Mouse (Mus musculus) embryonic facial prominence, embryonic 12.5 days (tissue): ENCODE measurements at regions not wholly inside any gene's neighbourhood (a gene's known extent, or its start where the extent isn't known, plus 50 kb on each side); places are given as distances from the start of the nearest gene placed in this dataset.

Source experiments
- ATAC-seq: fragments of 200-750 bp; cut with Nextera tagmentation; 2 replicates; pipeline ENCODE4 v1.8.0; 2017; ENCODE audit not compliant: insufficient number of reproducible peaks, insufficient read depth, low FRiP score, low TSS enrichment
- H3K27ac ChIP-seq: fragments of 300-500 bp; sonication (generic); 2 replicates; pipeline ENCODE4 v1.5.1; 2016; ENCODE audit warnings: mild to moderate bottlenecking
- H3K27me3 ChIP-seq: fragments of 300-500 bp; sonication (generic); 2 replicates; pipeline ENCODE4 v1.6.1; 2016; ENCODE audit warnings: mild to moderate bottlenecking, moderate library complexity
- H3K36me3 ChIP-seq: fragments of 300-500 bp; sonication (generic); 2 replicates; pipeline ENCODE4 v1.6.1; 2016; ENCODE audit warnings: mild to moderate bottlenecking
- H3K4me1 ChIP-seq: fragments of 300-500 bp; sonication (generic); 2 replicates; pipeline ENCODE4 v1.6.1; 2016
- H3K4me2 ChIP-seq: fragments of 300-500 bp; sonication (generic); replicated peaks from 2 replicates; pipeline ENCODE4 v1.6.1; 2016; ENCODE audit warnings: mild to moderate bottlenecking, moderate library complexity
- H3K4me3 ChIP-seq: fragments of 300-500 bp; sonication (generic); 2 replicates; pipeline ENCODE4 v1.5.1; 2016; ENCODE audit warnings: mild to moderate bottlenecking
- H3K9ac ChIP-seq: fragments of 300-500 bp; sonication (generic); 2 replicates; pipeline ENCODE4 v1.6.1; 2016; ENCODE audit warnings: mild to moderate bottlenecking, moderate library complexity
- H3K9me3 ChIP-seq: fragments of 300-500 bp; sonication (generic); 2 replicates; pipeline ENCODE4 v1.6.1; 2016; ENCODE audit warnings: mild to moderate bottlenecking, moderate library complexity
- WGBS: fragments of 180-500 bp; shearing (Covaris S2); methylation state at CpG from one replicate; pipeline ENCODE4 v1.1.7; 2016; 5-methylcytosine and 5-hydroxymethylcytosine counted together

DNA sequence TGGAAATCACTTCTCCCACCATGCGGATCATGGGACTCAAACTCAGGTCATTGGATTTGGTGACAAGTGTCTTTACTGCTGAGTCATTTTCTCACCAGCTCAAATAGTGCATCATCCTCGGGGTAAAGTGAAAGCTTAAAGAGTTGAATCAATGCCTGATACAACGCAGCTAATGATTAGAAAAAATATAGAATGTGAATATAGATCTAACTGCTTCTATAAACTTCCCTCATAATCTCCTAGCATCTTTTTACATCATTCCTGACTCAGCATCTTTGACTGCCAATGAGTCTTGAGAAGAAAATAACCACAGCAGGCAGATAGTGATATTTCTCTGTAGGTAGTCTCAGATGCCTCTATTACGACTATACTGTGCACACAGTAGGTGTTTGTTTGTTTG is 640.0 kb downstream of the Lmo4 start:
- Histone ChIP-seq H3K4me1 (peaks cover 2% of the 10 kb centered on the region; the same call in 1 of the 2 replicates), H3K4me2 (no peak overlapping the region), H3K4me3 (no peak overlapping the region), H3K36me3 (no peaks in the 10 kb centered on the region), H3K27ac (no peak overlapping the region), H3K9ac (no peak overlapping the region), H3K27me3 (no peaks in the 10 kb centered on the region), H3K9me3 (no peaks in the 10 kb centered on the region)
- ATAC-seq, result no peak
- WGBS, result 87% methylated on average over 4 of the region's 4 CpGs

GRCm38 (mm10) chr3:143542811-143543210 is 661.0 kb upstream of the Pkn2 start:
- Histone ChIP-seq H3K4me3 (no peak overlapping the region), H3K4me1 (no peaks in the 10 kb centered on the region), H3K4me2 (no peak overlapping the region), H3K27ac (no peak overlapping the region), H3K9ac (no peak overlapping the region), H3K36me3 (no peaks in the 10 kb centered on the region), H3K27me3 (no peaks in the 10 kb centered on the region), H3K9me3 (no peaks in the 10 kb centered on the region)
- ATAC-seq, result no peak
- 45% methylated on average over 3 of the region's 3 CpGs for whole genome bisulfite sequencing

GRCm38 (mm10) chr3:143527982-143528381 is 646.2 kb upstream of the Pkn2 start:
- Histone ChIP-seq H3K4me2 (no peak overlapping the region), H3K4me1 (no peaks in the 10 kb centered on the region), H3K9ac (no peak overlapping the region), H3K36me3 (no peaks in the 10 kb centered on the region), H3K27ac (no peak overlapping the region), H3K4me3 (no peak overlapping the region), H3K9me3 (no peaks in the 10 kb centered on the region), H3K27me3 (no peaks in the 10 kb centered on the region)
- 67% methylated on average over 4 of the region's 4 CpGs for WGBS
- ATAC-seq, result no peak

- no peaks in the 10 kb centered on the region for H3K27me3 ChIP-seq
- no peak overlapping the region for H3K4me2 ChIP-seq
- H3K9me3 ChIP-seq, result no peaks in the 10 kb centered on the region
- no peak overlapping the region for H3K4me3 ChIP-seq
- no peaks in the 10 kb centered on the region for H3K4me1 ChIP-seq
- H3K9ac ChIP-seq, result no peak overlapping the region
- no peak for ATAC-seq
- H3K36me3 ChIP-seq, result no peaks in the 10 kb centered on the region
- H3K27ac ChIP-seq, result no peak overlapping the region
These were observed 645.5 kb upstream of the Pkn2 start for GRCm38 (mm10) chr3:143527274-143527673.

DNA sequence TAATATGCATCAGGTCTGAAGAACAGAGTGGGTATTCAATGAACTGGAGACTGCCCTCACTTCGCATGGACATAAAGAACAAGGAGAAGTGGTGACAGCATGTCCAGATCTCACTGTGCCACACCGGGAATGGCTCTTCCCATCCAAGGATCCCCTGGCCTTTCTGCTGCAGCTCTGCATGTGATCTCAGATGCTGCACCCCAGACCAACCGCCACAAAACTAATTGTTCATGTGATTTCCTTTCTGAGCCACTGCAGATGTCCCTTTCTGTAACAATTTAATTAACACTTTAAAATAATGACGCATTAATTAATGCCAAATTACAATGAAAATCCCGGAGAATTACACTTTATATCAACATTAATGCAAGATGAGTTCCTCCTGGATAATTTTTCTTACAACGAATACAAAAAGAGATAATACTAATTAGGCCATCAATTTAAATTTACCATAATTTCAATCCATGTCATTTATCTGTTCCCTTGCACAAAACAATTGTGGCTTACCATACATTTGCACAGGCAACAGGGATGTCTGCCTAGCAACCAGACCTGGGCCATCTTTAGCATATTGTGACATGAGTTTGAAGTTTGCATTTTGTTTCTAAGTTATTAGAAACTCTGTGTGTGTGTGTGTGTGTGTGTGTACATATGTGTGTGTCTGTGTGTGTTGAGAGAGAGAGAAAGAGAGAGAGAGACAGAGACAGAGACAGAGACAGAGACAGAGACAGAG is 630.9 kb upstream of the Pkn2 start:
- no peaks in the 10 kb centered on the region for H3K4me1 ChIP-seq
- H3K9ac ChIP-seq, result no peak overlapping the region
- H3K4me2 ChIP-seq, result no peak overlapping the region
- no peaks in the 10 kb centered on the region for H3K36me3 ChIP-seq
- ATAC-seq, result no peak
- WGBS, result 69% methylated on average over 6 of the region's 6 CpGs
- no peak overlapping the region for H3K27ac ChIP-seq
- no peak overlapping the region for H3K4me3 ChIP-seq
- H3K27me3 ChIP-seq, result no peaks in the 10 kb centered on the region
- no peaks in the 10 kb centered on the region for H3K9me3 ChIP-seq

DNA sequence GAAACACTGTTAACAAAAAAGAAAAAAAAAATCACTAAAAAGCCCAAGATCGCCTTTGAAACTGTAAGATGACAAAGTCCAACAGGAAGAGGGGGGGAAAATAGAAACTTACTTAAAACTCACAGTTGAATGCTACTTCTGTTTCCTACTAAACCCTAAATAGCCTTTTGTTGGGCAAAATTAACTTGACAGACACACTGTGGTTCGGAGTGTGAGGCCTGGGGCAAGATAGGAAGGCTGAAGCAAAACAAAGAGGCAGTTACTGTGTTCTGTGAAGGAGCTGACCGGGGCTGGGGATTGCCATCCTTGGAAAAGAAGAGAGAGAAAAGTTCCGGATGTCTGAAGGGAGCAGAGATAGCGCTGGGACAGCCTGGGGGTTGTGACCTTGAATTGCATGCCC is 627.7 kb upstream of the Pkn2 start:
- Histone ChIP-seq H3K9me3 (no peaks in the 10 kb centered on the region), H3K4me3 (no peak overlapping the region), H3K9ac (no peak overlapping the region), H3K27me3 (no peaks in the 10 kb centered on the region), H3K27ac (no peak overlapping the region; the same call in 1 of the 2 replicates), H3K4me1 (no peaks in the 10 kb centered on the region), H3K36me3 (no peaks in the 10 kb centered on the region), H3K4me2 (no peak overlapping the region)
- 25% methylated on average over 5 of the region's 5 CpGs for WGBS
- no peak for ATAC-seq

DNA sequence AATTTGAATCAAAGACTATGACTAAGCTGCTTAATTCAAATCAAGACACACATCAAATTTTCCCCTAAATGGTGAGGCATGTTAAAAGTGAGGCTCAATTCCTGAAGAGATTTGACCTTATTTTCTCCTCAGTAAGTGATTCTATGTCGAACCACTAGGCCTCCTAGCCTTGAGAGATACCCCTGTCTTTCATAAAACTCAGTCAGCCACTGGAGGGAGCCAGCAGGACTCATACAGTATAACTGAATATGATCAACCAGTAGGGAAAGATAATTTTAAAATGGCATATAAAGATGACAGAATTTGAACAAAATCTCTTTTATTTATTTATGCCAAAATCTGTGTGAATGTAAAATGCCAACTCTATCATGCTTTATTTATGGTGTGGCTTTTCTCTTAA is 626.5 kb upstream of the Pkn2 start:
- no peaks in the 10 kb centered on the region for H3K27me3 ChIP-seq
- H3K27ac ChIP-seq, result no peak overlapping the region
- ATAC-seq, result no peak
- no peaks in the 10 kb centered on the region for H3K36me3 ChIP-seq
- H3K4me3 ChIP-seq, result no peak overlapping the region
- no peak overlapping the region for H3K9ac ChIP-seq
- no peak overlapping the region for H3K4me2 ChIP-seq
- no peaks in the 10 kb centered on the region for H3K9me3 ChIP-seq
- WGBS, result 63% methylated on average over 1 of the region's 1 CpGs
- H3K4me1 ChIP-seq, result no peaks in the 10 kb centered on the region

DNA sequence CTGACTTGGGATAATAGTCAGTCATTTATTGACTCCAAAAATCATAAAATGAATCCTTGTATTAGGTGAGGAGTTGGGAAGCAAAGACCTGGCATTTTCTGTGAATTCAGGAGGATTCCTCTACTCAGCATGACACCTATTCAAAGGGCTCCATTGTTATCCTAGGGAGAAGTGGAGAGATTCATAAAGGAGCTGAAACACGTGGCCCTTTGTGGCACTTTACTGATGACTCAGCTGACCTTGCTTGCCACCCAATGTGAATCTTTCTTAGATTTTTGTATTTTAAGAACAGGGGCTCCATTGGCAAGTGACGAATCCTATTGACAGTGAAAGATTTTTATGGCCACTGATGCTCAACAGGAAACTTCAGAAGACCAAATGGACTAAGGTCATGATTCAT is 619.2 kb upstream of the Pkn2 start:
- H3K36me3 ChIP-seq, result no peaks in the 10 kb centered on the region
- H3K9me3 ChIP-seq, result no peaks in the 10 kb centered on the region
- H3K4me2 ChIP-seq, result no peak overlapping the region
- H3K4me3 ChIP-seq, result no peak overlapping the region
- WGBS, result 56% methylated on average over 2 of the region's 2 CpGs
- H3K9ac ChIP-seq, result no peak overlapping the region
- H3K27me3 ChIP-seq, result no peaks in the 10 kb centered on the region
- no peak for ATAC-seq
- no peaks in the 10 kb centered on the region for H3K4me1 ChIP-seq
- H3K27ac ChIP-seq, result no peak overlapping the region

DNA sequence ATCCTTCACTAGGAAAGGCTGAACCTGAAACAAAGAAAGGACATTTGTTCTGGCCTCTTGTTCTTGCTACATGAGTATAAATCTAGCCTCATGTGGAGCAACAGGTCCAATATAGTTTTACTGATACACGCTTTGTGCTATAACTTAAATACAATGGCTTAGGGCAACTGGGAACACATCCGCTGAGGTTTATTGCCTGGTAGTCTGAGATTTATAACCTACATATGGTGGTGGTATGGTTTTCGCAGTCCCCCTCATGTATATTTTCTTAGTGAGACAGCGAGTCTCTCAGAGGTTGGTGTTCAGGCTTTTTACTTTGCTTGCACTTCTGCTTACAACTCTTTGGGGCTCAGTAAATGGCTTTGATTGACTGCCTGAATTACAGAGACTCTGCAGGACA is 613.6 kb upstream of the Pkn2 start:
- ATAC-seq, result no peak
- WGBS, result 78% methylated on average over 4 of the region's 4 CpGs
- H3K27me3 ChIP-seq, result no peaks in the 10 kb centered on the region

DNA sequence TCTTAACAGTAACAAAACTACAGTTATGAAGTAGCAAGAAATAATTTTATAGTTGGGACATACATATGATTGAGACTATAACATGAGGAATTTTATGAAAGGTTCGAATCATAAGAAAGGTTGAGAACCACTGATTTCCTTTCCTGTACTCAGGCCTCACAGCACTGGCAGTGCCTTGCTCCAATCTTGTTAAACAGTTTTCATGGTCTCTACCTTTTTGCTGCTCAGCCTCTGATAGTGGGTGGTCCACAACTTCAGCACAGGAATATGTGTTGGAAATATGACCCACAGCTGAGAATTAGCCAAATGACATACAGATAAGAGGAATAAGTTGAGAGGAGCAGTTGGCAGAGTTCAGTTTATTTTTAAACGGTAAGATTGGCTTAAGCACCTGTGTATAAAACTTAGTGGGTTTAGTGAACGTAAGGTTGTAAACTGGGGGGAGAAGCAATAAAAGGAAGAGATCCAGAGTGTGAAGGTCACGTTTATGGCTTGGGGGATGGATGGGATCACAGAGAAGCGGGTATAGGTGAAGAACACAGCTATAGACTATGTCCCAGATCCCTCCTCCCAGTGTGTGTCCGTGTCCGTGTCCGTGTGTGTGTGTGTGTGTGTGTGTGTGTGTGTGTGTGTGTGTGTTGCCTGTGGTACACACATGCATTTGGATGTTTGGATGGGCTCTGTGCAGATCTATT is 596.3 kb upstream of the Pkn2 start:
- Histone ChIP-seq H3K4me3 (no peak overlapping the region), H3K9me3 (no peaks in the 10 kb centered on the region)
- 79% methylated on average over 8 of the region's 8 CpGs for WGBS

More for the DNA sequence above, 613.6 kb upstream of the Pkn2 start:
- no peak overlapping the region for H3K27ac ChIP-seq
- H3K4me2 ChIP-seq, result no peak overlapping the region
- H3K36me3 ChIP-seq, result no peaks in the 10 kb centered on the region
- H3K9ac ChIP-seq, result no peak overlapping the region
- H3K4me3 ChIP-seq, result no peak overlapping the region
- no peaks in the 10 kb centered on the region for H3K4me1 ChIP-seq
- H3K9me3 ChIP-seq, result no peaks in the 10 kb centered on the region

GRCm38 (mm10) chr3:143475461-143475860 is 593.7 kb upstream of the Pkn2 start:
- no peak overlapping the region for H3K4me3 ChIP-seq
- no peak for ATAC-seq
- H3K4me2 ChIP-seq, result no peak overlapping the region

More for the DNA sequence above, 596.3 kb upstream of the Pkn2 start:
- ATAC-seq, result no peak
- Histone ChIP-seq H3K27me3 (no peaks in the 10 kb centered on the region), H3K36me3 (no peaks in the 10 kb centered on the region), H3K4me1 (no peaks in the 10 kb centered on the region), H3K4me2 (no peak overlapping the region), H3K9ac (no peak overlapping the region), H3K27ac (no peak overlapping the region)

DNA sequence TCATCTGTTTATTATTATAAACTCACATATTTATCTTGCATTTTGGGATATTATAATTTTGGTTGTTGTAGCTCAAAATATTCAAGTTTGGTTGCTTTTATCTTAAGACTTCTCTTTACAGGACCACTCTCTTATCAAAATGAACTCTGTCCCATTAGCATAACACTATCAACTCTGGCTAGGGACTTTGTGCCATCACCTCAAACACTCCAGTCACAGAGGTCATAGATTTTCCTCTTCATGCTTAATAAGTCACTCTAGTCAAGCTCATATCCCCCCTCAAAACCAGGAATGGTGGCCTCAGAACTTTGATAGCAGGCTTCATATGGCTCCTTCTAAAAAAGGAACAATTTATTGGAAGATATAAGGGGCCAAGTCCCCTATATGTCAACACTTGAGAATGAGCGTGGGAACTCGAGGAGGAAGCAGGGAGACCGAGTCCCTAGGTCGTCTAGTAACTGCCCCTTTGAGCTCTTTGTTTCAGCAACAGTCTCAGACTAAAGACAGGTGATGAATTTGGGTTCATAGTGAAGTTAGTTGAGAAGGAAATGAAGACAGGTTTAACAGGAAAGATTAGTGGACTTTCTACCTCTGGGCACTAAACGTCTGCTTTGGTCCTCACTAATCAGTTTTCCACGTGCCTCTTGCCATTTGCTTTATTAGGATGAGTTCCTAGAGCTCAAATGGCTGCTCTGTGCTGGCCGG is 565.4 kb upstream of the Pkn2 start:
- H3K36me3 ChIP-seq, result no peaks in the 10 kb centered on the region
- 58% methylated on average over 7 of the region's 7 CpGs for WGBS

More at GRCm38 (mm10) chr3:143475461-143475860, 593.7 kb upstream of the Pkn2 start:
- H3K36me3 ChIP-seq, result no peaks in the 10 kb centered on the region
- H3K27me3 ChIP-seq, result no peaks in the 10 kb centered on the region
- no peak overlapping the region for H3K9ac ChIP-seq
- no peak overlapping the region for H3K27ac ChIP-seq
- WGBS, result 70% methylated on average over 5 of the region's 5 CpGs
- H3K9me3 ChIP-seq, result no peaks in the 10 kb centered on the region
- no peaks in the 10 kb centered on the region for H3K4me1 ChIP-seq

More for the DNA sequence above, 565.4 kb upstream of the Pkn2 start:
- no peak overlapping the region for H3K4me3 ChIP-seq
- H3K4me1 ChIP-seq, result no peaks in the 10 kb centered on the region
- H3K27me3 ChIP-seq, result no peaks in the 10 kb centered on the region
- no peaks in the 10 kb centered on the region for H3K9me3 ChIP-seq
- no peak for ATAC-seq
- no peak overlapping the region for H3K9ac ChIP-seq
- no peak overlapping the region for H3K4me2 ChIP-seq
- H3K27ac ChIP-seq, result no peak overlapping the region
